Mouse (Mus musculus): ENCODE data around the gene Cwc27. TPM values are rescaled to one million over a fixed set of nuclear protein-coding genes. Genes with fewer than 3 reads are reported as not detected.
A peak's percentile ranks its signal among the peaks of the same experiment; 100 is the strongest.

Cwc27 gene
- 31.1 and 31.2 TPM in 2 replicates for polyA plus RNA-seq (2014; fragmentation: Nextera tagmentation; extraction: Ambion mirVana)

GRCm38 (mm10) chr13:104816635-104817571 is at the start of gene Cwc27:
Gene Cwc27, minus strand, starts transcription at chr13:104817142.
- H3K4me3 ChIP-seq (ENCODE audit: low read depth, low read length), result peak within 1 kb of the TSS; percentile 75
- ATAC-seq (replicated peaks; ENCODE audit: low FRiP score, low TSS enrichment, low read depth), result peak; percentile 96
- peaks cover 4% of the 10 kb centered on the region; the same call in 1 of the 2 replicates for H3K36me3 ChIP-seq (ENCODE audit: control insufficient read depth, insufficient read depth, low read length)
- peak within 1 kb of the TSS; percentile 86; the same call in 1 of the 2 replicates for H3K27ac ChIP-seq (ENCODE audit: low read depth)
- peak within 1 kb of the TSS; percentile 90 for H3K9ac ChIP-seq (ENCODE audit: low read length)
- under 1% methylated on average over 50 of the region's 50 CpGs for WGBS
- no peaks in the 10 kb centered on the region for H3K9me3 ChIP-seq (ENCODE audit: control insufficient read depth, low read length)
- H3K4me2 ChIP-seq (ENCODE audit: low read length), result peak within 1 kb of the TSS; percentile 87
- H3K27me3 ChIP-seq (replicated peaks; ENCODE audit: control insufficient read depth, insufficient read depth, low read length), result no peaks in the 10 kb centered on the region
- DNase-seq (ENCODE audit: low spot score), result peak; percentile 96
- H3K4me1 ChIP-seq (replicated peaks; ENCODE audit: control insufficient read depth, insufficient read depth, low read length), result peaks cover 18% of the 10 kb centered on the region

GRCm38 (mm10) chr13:104866726-104867125 is 49.8 kb upstream of the Cwc27 start:
- Histone ChIP-seq H3K4me1 (replicated peaks; ENCODE audit: control insufficient read depth, insufficient read depth, low read length) (no peaks in the 10 kb centered on the region; the same call in 1 of the 2 replicates), H3K27me3 (replicated peaks; ENCODE audit: control insufficient read depth, insufficient read depth, low read length) (peaks cover 21% of the 10 kb centered on the region), H3K27ac (ENCODE audit: low read depth) (no peak overlapping the region), H3K9ac (ENCODE audit: low read length) (no peak overlapping the region), H3K4me3 (ENCODE audit: low read depth, low read length) (no peak overlapping the region), H3K4me2 (ENCODE audit: low read length) (no peak overlapping the region), H3K9me3 (ENCODE audit: control insufficient read depth, low read length) (no peaks in the 10 kb centered on the region), H3K36me3 (ENCODE audit: control insufficient read depth, insufficient read depth, low read length) (no peaks in the 10 kb centered on the region)
- DNase-seq (ENCODE audit: low spot score), result no peak
- 84% methylated on average over 5 of the region's 5 CpGs for WGBS
- no peak for ATAC-seq (replicated peaks; ENCODE audit: low FRiP score, low TSS enrichment, low read depth)

GRCm38 (mm10) chr13:104863127-104863979 is 46.4 kb upstream of the Cwc27 start, which contains the start of gene Shisal2b:
Gene Shisal2b, minus strand, starts transcription at chr13:104863893.
- DNase-seq (ENCODE audit: low spot score), result peak; percentile 71
- no peak within 1 kb of the TSS for H3K27ac ChIP-seq (ENCODE audit: low read depth)
- no peaks in the 10 kb centered on the region for H3K9me3 ChIP-seq (ENCODE audit: control insufficient read depth, low read length)
- peak within 1 kb of the TSS; percentile 90 for H3K4me2 ChIP-seq (ENCODE audit: low read length)
- 3% methylated on average over 38 of the region's 38 CpGs for WGBS
- H3K27me3 ChIP-seq (replicated peaks; ENCODE audit: control insufficient read depth, insufficient read depth, low read length), result peaks cover 26% of the 10 kb centered on the region
- peak; percentile 79 for ATAC-seq (replicated peaks; ENCODE audit: low FRiP score, low TSS enrichment, low read depth)
- peak within 1 kb of the TSS; percentile 29 for H3K9ac ChIP-seq (ENCODE audit: low read length)
- H3K4me3 ChIP-seq (ENCODE audit: low read depth, low read length), result peak within 1 kb of the TSS; percentile 43
- H3K4me1 ChIP-seq (replicated peaks; ENCODE audit: control insufficient read depth, insufficient read depth, low read length), result no peaks in the 10 kb centered on the region
- no peaks in the 10 kb centered on the region for H3K36me3 ChIP-seq (ENCODE audit: control insufficient read depth, insufficient read depth, low read length)

GRCm38 (mm10) chr13:104853645-104854044 is 36.7 kb upstream of the Cwc27 start:
- H3K27me3 ChIP-seq (replicated peaks; ENCODE audit: control insufficient read depth, insufficient read depth, low read length), result no peaks in the 10 kb centered on the region
- no peaks in the 10 kb centered on the region for H3K36me3 ChIP-seq (ENCODE audit: control insufficient read depth, insufficient read depth, low read length)
- no peaks in the 10 kb centered on the region for H3K4me1 ChIP-seq (replicated peaks; ENCODE audit: control insufficient read depth, insufficient read depth, low read length)
- no peak overlapping the region for H3K27ac ChIP-seq (ENCODE audit: low read depth)
- no peak for ATAC-seq (replicated peaks; ENCODE audit: low FRiP score, low TSS enrichment, low read depth)
- H3K4me2 ChIP-seq (ENCODE audit: low read length), result no peak overlapping the region
- H3K9ac ChIP-seq (ENCODE audit: low read length), result no peak overlapping the region
- DNase-seq (ENCODE audit: low spot score), result no peak
- H3K4me3 ChIP-seq (ENCODE audit: low read depth, low read length), result no peak overlapping the region
- WGBS, result 84% methylated on average over 2 of the region's 2 CpGs
- H3K9me3 ChIP-seq (ENCODE audit: control insufficient read depth, low read length), result no peaks in the 10 kb centered on the region

- no peak overlapping the region for H3K9ac ChIP-seq (ENCODE audit: low read length)
- peaks cover 5% of the 10 kb centered on the region for H3K36me3 ChIP-seq (ENCODE audit: control insufficient read depth, insufficient read depth, low read length)
- H3K4me2 ChIP-seq (ENCODE audit: low read length), result no peak overlapping the region
- no peaks in the 10 kb centered on the region for H3K27me3 ChIP-seq (replicated peaks; ENCODE audit: control insufficient read depth, insufficient read depth, low read length)
- no peak for DNase-seq (ENCODE audit: low spot score)
- no peaks in the 10 kb centered on the region for H3K9me3 ChIP-seq (ENCODE audit: control insufficient read depth, low read length)
- no peak overlapping the region for H3K4me3 ChIP-seq (ENCODE audit: low read depth, low read length)
- 94% methylated on average over 13 of the region's 13 CpGs for WGBS
- H3K4me1 ChIP-seq (replicated peaks; ENCODE audit: control insufficient read depth, insufficient read depth, low read length), result no peaks in the 10 kb centered on the region
- ATAC-seq (replicated peaks; ENCODE audit: low FRiP score, low TSS enrichment, low read depth), result no peak
- H3K27ac ChIP-seq (ENCODE audit: low read depth), result no peak overlapping the region
Measured at GRCm38 (mm10) chr13:104843295-104844089, 26.6 kb upstream of the Cwc27 start.

- 68% methylated on average over 4 of the region's 4 CpGs for WGBS
- ATAC-seq (replicated peaks; ENCODE audit: low FRiP score, low TSS enrichment, low read depth), result no peak
Measured at GRCm38 (mm10) chr13:104841937-104842336, 25.0 kb upstream of the Cwc27 start.

GRCm38 (mm10) chr13:104837628-104838027 is 20.7 kb upstream of the Cwc27 start:
- Histone ChIP-seq H3K27me3 (replicated peaks; ENCODE audit: control insufficient read depth, insufficient read depth, low read length) (no peaks in the 10 kb centered on the region), H3K9me3 (ENCODE audit: control insufficient read depth, low read length) (no peaks in the 10 kb centered on the region), H3K36me3 (ENCODE audit: control insufficient read depth, insufficient read depth, low read length) (peaks cover 52% of the 10 kb centered on the region), H3K9ac (ENCODE audit: low read length) (no peak overlapping the region), H3K4me3 (ENCODE audit: low read depth, low read length) (no peak overlapping the region), H3K4me1 (replicated peaks; ENCODE audit: control insufficient read depth, insufficient read depth, low read length) (no peaks in the 10 kb centered on the region), H3K27ac (ENCODE audit: low read depth) (no peak overlapping the region), H3K4me2 (ENCODE audit: low read length) (no peak overlapping the region)
- no peak for DNase-seq (ENCODE audit: low spot score)
- WGBS, result 71% methylated on average over 7 of the region's 7 CpGs
- ATAC-seq (replicated peaks; ENCODE audit: low FRiP score, low TSS enrichment, low read depth), result no peak

More at GRCm38 (mm10) chr13:104841937-104842336, 25.0 kb upstream of the Cwc27 start:
- Histone ChIP-seq H3K4me3 (ENCODE audit: low read depth, low read length) (no peak overlapping the region), H3K9me3 (ENCODE audit: control insufficient read depth, low read length) (no peaks in the 10 kb centered on the region), H3K36me3 (ENCODE audit: control insufficient read depth, insufficient read depth, low read length) (peaks cover 20% of the 10 kb centered on the region), H3K9ac (ENCODE audit: low read length) (no peak overlapping the region), H3K27ac (ENCODE audit: low read depth) (no peak overlapping the region), H3K4me2 (ENCODE audit: low read length) (no peak overlapping the region), H3K4me1 (replicated peaks; ENCODE audit: control insufficient read depth, insufficient read depth, low read length) (no peaks in the 10 kb centered on the region), H3K27me3 (replicated peaks; ENCODE audit: control insufficient read depth, insufficient read depth, low read length) (no peaks in the 10 kb centered on the region)
- DNase-seq (ENCODE audit: low spot score), result no peak

GRCm38 (mm10) chr13:104832811-104833210 is 15.9 kb upstream of the Cwc27 start:
- WGBS, result 93% methylated on average over 13 of the region's 13 CpGs
- no peaks in the 10 kb centered on the region for H3K27me3 ChIP-seq (replicated peaks; ENCODE audit: control insufficient read depth, insufficient read depth, low read length)
- H3K27ac ChIP-seq (ENCODE audit: low read depth), result no peak overlapping the region
- no peak overlapping the region for H3K4me2 ChIP-seq (ENCODE audit: low read length)
- peaks cover 65% of the 10 kb centered on the region for H3K36me3 ChIP-seq (ENCODE audit: control insufficient read depth, insufficient read depth, low read length)
- H3K4me1 ChIP-seq (replicated peaks; ENCODE audit: control insufficient read depth, insufficient read depth, low read length), result no peaks in the 10 kb centered on the region
- DNase-seq (ENCODE audit: low spot score) (no peak), ATAC-seq (replicated peaks; ENCODE audit: low FRiP score, low TSS enrichment, low read depth) (no peak)
- H3K9me3 ChIP-seq (ENCODE audit: control insufficient read depth, low read length), result no peaks in the 10 kb centered on the region
- no peak overlapping the region for H3K4me3 ChIP-seq (ENCODE audit: low read depth, low read length)
- no peak overlapping the region for H3K9ac ChIP-seq (ENCODE audit: low read length)
